Mouse (Mus musculus) brain, embryonic 18.5 days (tissue): Measurements from ENCODE around the gene Cfap126.

Experiments
- DNase-seq: peaks from one replicate; pipeline ENCODE4 v3.0.0-alpha.2; 2012; ENCODE audit warnings: low read depth, low spot score

Gene Cfap126

DNA sequence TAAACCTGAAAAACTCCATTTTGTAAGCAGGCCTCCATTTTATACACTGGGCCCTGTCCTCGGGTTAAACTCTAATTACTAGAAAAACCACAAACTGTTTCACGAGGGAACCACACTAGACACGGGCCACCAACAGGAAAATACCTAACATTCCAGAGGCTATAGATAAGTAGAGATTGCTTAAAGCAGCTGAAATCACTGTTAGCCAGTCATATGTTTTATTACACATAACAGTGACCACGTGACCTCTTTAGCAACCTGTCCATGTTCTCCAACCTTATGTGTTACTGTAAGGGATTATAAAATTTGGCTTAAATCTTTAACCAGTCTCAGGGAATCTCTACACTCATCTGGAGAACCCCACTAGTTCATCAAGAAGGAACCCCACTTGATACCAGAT is 19.3 kb upstream of the Cfap126 start:
- DNase-seq = no peak

- DNase-seq = no peak
Measured at GRCm38 (mm10) chr1:171096110-171096964, 17.4 kb upstream of the Cfap126 start.

GRCm38 (mm10) chr1:171097136-171097535 is 16.6 kb upstream of the Cfap126 start:
- DNase-seq = no peak

DNA sequence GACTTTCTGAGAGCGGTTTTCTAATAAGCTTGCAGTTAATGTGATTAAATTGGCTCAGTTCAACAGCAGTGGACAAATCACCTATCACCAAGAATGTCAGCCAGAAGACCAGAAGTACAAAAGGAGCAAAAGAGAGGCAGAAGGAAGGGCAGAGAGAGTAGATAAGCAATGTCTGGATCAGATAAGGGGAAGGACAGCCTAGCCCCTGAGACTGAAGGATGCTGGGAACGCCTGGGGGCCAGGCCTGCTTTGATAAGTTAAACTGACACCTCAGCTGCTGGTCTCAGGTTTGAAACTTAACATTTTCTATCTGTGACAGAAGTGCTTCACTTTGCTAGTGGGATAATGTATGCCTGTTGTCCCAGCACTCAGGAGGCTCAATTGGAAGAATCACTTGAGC is 16.1 kb upstream of the Cfap126 start:
- DNase-seq = no peak

DNA sequence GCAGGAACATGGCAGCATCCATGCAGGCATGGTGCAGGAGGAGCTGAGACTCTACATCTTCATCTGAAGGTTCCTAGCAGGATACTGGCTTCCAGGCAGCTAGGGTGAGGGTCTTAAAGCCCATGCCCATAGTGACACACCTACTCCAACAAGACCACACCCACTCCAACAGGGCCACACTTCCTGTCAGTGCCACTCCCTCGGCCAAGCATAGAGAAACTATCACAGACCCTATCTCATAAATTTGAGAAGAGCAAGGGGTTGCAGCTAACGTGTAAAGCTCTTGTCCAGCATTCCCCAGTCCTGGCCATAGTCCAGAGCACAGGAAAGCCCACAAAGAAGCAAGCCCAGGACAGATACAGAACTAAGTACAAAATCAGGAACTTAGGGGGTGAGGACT is 12.7 kb upstream of the Cfap126 start:
- no peak for DNase-seq

GRCm38 (mm10) chr1:171101733-171102546 is 11.8 kb upstream of the Cfap126 start:
- DNase-seq = peak; percentile 62

- DNase-seq = peak; percentile 76
Measured at GRCm38 (mm10) chr1:171102547-171103177, 11.1 kb upstream of the Cfap126 start.

- no peak for DNase-seq
Measured at GRCm38 (mm10) chr1:171103179-171103840, 10.4 kb upstream of the Cfap126 start.

DNA sequence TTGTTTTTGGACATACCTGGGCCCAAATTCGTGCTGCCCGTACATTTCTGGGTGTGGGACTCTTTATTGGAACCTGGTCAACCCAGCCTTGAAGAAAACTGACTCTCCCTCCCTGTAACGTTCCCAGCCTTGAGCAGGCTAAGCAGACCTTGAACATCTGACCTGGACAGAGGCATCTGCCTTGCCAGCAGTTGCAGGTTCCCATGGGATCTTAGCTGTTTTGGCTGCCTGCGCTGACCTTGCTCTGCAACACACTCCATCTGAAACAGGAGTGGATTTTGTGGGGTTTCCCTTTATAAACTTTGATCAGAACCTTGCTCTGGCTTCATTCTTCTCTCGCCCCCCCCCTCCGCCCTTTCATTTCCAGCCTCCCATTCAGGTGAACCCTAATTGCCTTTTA is 8.5 kb upstream of the Cfap126 start:
- DNase-seq = no peak

- DNase-seq = no peak
Measured at GRCm38 (mm10) chr1:171109620-171110019, 4.1 kb upstream of the Cfap126 start.

DNA sequence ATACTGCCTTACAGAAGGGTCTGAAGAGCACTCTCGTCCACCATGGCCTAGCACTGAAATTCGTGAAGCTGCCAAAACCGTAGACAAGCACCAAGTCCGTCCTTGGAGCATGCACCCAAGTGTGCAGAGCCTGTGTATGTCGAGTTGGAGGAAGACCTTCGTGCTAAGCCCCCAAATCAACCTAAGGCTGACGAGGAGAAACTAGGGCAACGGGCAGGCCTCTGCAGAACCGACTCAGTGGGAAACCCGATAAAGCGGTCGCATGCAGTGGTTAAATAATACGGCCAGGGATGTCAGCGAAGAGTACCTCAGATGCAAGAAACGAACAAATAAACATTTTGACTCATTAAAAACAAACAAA is 3.1 kb upstream of the Cfap126 start:
- DNase-seq = no peak

DNA sequence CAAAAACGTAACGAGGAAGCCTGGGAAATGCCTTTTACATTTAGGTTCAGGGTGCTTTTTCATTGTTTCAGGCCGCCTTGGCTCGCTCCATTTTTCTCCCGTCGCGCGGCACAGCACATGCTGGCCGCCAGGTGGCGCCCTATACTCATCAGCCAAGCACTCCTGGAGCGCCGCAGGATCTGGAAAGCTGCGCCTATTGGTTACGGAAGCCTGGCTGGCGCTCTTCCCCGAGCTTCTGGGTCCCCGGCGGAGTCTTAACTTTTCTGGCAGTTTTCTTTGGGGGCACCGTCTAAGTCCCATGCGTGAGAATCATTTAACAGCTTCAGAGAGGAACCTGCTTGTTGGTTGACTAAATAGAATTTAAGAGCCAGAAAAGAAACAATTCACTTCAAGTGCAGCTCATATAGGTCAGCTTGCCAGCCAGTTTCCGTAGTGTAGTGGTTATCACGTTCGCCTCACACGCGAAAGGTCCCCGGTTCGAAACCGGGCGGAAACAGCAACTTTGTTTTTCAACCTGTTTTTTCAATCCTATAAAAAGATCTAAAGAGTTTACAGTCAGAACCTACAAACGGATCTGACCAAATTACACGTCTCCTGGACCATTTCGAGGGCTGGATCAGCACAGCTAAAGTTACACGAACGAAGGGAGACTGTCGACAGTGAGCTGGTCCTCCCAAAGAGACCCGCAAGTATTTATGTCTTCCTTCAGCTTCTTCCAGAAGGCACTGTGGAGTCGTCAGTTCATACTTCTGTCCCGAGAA is 2.5 kb upstream of the Cfap126 start:
- peak; percentile 88 for DNase-seq

DNA sequence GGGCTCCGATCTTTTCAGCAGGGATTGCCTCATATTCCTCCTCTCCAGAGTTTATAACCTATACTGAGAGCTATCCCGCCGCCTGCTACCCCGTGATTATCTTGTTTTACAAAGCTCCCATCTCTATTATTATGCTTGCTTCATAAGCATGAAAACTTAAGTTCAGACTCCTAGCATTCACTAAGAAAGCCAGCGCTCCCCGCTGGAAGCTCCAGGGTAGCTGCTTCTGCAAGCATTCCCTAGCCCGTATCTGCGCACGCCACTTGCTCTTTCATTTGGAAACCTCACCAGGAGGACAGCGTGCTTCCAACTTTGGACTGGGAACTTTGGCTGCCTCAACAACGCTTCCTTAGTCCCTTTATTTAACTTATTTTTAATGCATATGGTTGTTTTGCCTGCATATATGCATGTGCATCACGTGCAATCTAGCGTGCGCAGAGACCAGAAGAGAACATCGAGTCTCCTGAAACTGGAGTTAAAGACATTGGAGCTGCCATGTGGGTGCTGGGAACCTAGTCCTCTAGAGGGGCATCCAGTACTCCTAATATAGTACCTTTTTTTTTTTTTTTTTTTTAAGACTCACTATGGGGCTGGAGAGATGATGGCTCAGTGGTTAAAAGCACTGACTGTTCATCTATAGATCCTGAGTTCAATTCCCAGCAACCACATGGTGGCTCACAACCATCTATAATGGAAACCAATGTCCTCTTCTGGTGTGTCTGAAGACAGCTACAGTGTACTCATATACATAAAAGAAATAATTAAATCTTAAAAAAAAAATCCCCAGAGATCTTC is 1.7 kb upstream of the Cfap126 start:
- DNase-seq = no peak

DNA sequence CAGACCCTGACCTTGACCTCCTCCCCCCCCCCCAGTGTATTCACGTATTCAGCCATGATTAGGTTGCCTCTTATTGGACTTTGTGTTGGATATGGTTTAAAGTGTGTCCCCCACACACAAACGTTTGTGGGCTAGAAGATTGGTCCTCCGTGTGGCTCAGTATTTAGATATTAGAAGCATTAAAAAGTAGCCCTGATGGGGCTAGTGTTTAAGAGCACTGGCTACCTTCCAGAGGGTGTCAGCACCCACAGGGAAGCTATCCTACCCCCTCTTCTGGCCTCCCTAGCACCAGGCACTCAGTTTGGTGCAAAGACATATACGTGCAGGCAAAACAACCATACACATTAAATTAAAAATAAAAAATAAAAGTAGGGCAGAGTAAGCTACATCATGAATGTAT is 732 bp upstream of the Cfap126 start:
- no peak for DNase-seq

DNA sequence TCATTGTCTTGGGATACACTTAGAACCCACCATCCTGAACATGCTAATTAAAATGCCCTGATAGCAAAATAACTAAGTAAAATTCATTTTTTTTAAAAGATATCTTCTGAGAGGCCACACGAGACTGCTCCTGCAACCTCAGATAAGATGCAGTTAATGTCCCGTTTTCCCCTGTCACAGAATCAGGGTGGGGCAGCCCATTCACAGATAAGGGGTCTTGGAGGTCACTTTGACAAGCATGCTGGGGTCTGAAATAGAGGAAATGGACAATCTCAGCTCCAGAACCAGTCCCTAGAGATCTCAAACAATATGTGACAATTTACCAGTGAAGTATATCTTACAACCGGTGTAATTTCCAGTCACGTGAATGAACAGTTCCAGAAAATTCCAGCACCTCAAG is 2.6 kb downstream of the Cfap126 start:
- no peak for DNase-seq

DNA sequence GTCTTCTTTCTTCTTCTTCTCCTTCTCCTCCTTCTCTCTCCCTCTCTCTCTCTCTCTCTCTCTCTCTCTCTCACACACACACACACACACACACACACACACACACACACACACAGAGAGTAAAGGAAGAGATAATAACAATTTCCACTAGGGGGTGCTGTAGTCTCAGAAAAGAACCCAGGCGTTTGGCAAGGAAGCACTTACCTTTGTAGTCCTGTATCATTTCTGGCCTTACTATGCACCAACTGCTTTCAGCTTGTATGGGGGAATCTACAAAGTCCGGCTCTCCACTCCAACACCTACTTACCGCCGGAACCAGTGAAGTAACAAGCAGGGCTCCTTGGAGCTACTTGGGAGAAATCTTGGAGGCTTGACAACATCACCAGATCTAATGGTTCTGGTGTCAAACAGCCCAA is 4.6 kb downstream of the Cfap126 start:
- DNase-seq = peak; percentile 69

DNA sequence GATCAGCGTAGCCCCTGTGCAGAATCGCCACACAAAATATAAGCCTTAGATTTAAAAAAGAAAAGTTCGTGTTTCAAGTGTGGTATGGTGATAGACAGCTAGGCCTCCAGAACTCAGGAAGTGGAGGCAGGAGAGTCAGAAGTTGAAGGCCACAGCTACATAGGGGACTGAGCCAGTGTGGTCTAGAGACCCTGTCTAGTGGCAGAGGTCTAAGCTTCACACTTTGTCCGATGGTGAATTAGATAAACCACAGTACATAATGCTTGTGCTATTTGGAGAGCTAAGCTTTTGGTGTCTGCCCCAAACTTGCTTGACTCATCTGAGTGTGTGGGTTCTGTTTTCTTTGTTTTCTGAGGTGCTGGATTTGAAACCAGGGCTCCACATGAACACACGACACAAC is 5.3 kb downstream of the Cfap126 start:
- no peak for DNase-seq

- no peak for DNase-seq
Measured at GRCm38 (mm10) chr1:171119405-171119804, 5.7 kb downstream of the Cfap126 start.

DNA sequence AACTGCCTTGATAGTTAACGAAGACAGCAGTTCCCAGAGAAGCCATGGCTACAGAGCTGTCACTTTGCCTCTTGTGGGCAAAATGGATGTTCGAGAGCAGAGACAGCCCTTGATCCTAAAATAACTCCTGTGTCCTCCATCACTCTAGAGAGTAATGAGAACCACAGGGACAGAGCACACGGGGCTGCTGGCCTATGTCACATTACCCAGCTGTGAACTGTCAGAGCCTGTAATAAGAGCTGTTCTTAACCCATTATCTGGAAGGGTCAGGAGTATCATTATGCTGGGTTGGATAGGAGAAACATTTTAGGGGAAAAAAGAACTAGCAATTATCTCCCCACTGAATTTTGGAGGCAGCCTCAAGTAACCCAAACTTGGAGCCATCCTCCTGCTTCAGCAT is 7.2 kb downstream of the Cfap126 start:
- DNase-seq = no peak

GRCm38 (mm10) chr1:171121839-171122238 is 8.1 kb downstream of the Cfap126 start:
- DNase-seq = no peak
